Mouse (Mus musculus) regulatory T cell (primary cell): ENCODE results near the gene Cbx4.

Experiments used
- in situ Hi-C: fragments of 300-600 bp; cut with MboI, MseI; formaldehyde crosslinking; loops from one replicate; pipeline ENCODE4 v1.15.1; 2025; ENCODE audit warnings: high pct_unique_total_duplicates

Gene Cbx4

DNA sequence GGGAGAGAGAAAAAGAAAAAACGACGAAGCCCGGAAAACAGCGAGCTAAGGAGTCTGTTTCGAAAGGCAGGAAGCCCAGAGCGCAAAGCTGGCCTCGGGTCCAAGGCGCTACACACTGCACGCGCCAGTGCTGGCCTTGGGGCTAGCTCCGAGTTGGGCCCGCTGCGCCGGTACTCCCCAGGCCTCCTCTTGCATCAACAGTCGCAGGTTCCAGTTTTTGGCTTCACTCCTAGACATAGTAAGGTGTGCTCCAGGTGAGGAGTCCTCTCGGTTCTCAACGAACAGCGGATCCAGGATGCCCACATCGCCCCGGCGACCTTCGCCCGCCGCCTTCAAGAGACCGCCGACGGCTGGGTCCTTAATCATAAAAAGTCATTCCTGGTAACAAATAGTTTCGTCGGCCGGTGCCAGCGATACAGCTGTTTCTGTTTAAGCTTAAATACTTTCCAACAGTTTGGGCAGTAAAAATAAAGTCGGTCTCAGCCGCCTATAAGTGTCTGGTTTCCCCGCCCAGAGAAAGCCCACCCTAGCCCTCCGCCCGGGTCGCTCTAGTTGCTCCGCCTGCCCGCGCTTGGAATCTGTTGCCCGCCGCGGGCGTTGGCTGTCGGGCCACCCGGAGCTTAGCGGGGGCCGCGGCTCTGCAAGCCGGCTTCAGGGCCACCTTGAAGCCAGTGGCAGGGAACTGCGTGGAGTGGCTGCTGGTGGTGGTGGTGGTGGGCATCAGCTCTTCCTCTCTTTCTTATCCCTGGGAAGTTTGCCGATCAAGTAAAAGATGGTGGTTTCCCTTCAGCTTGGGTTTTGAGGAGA lies 43.4 kb downstream of the Cbx4 start:
- in situ Hi-C loops = no loop called here

DNA sequence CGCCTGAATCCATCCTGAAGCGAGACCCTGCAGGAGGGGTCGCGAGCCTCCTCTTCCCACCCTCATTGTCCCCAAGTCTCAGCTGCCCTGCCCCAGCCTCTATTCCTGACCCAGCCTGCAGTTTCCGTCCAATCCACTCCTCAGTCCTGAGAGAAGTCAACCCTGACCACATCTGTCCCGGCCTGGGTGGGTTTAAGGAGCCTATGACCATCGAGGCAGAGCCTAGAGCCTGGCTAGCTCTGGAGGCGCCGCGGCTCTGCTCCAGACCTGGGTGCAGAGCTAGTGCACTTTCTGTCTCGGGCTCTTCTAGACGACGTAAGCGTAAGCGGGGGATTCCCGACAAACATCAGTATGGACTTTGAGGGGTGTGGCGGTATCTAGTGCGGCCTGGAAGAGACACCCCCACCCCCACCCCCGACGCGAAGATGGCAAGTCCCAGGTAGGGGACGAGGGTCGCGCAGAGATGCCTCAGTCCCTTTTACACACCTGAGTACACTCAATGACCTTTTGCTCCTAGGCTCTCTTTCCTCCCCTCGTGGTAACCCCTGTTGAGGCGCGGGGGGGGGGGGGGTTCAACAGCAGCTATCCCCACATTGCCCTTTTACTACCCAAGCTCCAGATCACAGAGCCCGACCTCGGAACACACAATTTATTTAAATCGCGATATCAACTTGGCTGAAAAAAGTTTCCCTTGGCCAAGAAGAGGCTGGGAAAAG lies 44.1 kb downstream of the Cbx4 start:
- in situ Hi-C loops = no loop called here

DNA sequence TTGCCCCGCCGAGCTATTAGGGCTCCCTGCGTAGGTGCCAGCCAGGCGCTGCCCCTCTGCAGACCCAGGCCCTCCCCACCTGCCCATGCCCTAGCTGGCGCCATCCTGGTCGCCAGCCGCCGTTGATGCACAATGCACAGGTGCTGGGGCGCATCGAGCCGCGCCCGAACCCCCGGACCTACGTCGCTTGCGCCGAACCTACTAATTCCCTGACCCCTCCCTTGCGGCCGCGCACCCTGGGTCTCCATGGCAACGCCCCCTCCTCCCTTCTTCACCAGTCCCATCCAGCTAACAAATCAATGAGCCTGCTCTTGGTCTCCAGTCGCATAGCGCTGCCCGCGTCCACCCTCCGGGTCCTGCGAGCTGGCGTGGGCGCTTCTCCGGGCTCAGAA lies 44.7 kb downstream of the Cbx4 start:
- in situ Hi-C loops = no loop called here

DNA sequence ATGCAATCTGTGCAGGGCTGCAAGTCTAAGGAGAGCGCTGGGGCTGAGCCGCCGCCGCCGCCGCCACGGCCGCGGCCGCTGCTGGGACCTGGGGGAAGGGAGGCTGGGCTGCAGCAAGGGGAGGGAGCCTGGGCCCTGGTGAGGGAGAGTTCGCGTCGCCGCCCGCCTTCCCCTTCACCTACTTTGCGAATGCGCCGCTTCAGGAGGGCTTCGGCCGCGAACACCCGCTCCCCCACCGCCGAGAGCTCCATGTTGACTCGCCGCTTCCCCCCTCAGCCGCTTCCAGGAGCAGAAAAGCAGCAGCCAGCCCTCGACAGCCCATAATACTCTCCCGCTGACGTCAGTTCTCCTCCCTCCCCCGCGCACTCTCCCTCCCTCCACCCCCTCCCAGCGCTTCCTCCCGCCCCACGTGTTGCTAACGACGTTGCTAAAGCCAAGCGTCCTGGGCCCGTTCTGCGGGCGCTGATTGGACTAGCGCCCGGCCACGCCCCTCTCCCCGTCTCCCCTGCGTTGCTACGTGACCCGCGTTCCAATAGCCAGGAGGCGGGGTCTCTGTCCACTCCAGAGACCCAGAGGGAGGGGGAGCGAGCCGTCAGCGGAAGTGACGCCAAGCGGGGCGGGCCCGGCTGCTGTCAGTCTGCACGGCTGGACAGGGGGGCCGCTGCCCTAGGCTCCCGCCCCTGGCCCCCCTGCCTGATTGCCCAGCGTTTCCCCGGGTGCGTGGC lies 45.3 kb downstream of the Cbx4 start, which contains the start of gene Cbx8:
Cbx8 (minus strand) TSS at position 370 of the 725 bp plus-strand sequence.
- in situ Hi-C loops = no loop called here

DNA sequence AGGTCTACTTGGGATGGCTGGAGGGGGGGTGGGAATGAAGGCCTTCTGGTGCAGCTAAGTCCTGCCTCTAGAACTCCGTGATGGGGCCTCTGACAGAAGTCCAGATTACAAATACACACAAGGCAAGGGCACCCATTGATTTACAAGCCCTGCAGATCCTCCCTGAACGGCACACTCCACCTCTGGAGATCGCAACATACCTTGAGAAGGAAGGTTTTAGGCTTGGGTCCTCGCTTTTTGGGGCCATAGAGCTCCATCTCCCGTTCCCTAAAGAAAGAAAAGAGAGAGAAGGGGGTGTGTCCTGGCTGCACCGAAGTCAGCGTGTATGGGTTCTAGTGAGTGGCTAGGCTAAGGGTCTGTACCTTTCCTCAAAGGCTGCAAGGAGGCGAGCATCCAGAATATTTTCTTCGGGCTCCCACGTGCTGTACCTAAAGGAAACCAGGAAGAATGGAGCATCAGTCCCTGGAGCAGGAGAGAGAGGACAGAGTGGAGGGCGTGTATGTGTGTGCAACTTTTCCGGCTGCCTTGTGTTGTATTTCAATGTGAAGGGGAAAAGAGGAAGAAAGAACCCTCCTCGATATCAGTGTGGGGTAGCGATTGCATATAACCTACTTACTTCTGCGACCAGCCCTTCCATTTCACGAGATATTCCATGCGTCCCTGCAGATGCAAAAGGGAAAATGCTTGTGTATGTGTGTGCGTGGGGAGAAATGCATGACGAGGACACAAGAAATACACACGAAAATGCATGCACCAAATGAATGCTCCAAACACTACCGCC lies 46.1 kb downstream of the Cbx4 start:
- in situ Hi-C loops = no loop called here

DNA sequence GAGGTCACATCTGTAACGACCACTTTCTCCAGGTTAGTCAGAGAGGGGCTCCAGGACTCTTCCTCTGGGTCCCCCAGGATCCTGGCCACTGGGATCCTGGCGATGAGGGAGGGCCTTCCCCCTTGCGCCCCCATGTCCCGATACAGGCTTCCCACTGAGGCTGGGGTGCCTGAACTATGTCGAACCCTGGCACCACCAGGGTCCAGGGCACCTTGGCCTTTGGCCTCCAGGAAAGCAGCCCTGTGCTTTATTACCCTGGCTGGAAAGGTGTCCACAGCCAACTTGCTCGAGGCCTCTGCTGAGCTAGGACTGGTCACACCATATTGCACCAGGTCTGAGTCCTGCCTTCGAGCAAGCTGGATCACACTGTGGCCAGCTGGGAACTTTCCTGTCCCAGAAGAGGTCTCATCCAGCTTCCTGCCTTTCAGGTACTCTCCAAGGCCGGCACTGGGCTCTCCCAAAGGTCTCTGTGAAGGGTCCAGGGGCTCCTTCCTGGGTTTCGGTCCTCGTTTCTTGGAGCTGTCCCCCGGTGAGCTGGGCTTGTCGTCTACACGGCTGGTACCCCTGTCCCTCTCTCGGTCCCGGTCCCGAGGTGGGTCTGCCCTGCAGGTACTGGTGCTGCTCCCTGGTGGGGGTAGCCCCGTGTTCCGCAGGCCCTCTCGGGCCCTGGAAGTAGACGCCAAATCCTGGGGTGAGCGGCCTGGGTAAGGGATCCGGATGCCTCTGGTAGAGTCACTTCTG lies 47.1 kb downstream of the Cbx4 start:
- in situ Hi-C loops = no loop called here

DNA sequence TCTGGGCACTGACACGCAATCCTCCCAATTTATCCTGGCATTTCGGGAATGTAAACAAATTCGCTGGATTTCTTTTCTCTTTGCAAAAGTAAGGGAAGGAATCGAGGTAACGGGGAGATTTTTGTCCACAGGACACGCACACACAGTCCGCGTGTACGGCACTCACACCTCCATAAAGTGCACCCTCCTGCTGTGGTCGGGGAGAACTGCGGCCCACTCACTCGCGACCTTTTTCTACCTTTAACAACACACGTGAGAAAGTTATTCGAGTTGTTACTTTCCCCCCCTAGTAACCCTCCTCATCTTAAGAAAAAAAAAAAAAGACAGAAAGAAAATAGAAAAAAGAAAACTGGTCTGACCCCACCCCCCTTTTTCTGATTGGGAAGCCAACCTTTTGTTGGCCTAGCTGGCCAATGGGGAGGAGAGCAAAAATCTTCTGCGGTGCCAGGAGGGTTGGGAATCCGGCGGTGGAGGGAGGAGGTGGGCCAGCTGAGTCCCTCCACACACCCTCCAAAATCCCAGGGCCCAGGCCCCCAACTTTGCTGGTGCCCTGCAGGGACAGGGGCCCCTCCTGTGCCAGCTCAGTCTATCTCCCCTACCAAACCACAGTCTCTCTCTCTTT lies 48.1 kb downstream of the Cbx4 start:
- in situ Hi-C loops = no loop called here

DNA sequence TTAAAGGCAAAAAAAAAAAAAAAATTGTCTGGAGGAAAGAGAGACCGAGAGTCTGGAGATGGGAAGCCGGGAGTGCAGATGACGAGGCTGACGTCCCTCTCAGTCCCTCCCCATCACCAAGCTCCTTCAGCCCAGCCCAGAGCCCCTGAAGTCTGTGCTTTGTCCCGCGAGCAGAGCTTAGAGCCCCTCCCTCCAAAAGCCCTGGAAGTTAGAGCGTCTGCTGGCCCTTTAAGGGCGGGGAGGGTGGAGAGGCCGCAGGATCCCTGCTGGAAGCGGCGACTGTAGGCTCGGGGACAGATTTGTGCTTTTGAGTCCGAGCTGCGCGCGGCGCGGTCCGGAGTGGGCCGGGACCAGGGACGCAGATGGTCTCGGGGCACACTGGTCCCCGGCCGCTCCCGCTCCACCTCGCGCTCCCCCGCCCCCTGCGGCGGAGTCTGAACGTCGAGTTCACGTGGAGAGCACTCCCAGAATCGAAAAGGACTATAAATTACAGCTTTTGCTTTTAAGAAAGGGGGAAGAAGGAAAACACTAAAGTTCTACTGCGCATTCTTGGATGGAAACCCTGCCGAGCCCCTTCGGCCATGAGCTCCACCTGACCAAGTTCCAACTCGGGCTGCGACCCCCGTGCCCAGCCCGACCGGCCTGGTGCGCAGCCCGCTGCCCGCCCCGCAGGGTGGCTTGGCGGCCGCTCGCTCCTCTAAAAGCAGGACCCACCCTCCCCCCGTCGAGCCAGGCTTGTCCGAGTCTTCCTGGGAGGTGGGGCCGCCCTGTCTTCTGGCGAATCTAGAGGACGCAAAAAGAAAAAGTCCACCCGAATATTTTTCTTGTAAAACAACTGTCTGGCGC lies 48.9 kb downstream of the Cbx4 start:
- in situ Hi-C loops = no loop called here

DNA sequence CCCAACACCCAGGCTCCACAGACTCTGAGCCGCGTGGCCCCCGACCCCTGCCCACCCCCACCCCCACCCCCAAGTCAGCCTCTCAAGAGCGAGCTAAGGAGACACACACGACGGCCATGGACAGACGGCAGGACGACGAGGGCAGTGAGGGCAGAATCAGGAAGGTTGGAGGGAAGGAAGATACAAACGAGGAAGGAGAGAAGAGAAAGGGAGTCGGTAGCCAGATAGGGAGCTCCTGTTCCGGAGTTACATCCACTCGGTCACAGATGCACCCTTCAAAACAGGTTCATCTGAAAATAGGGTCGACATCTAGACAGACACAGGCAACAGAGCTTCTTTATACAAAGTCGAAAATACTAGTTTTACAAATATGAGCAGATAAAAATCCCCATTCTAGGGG lies 49.6 kb downstream of the Cbx4 start:
- in situ Hi-C loops = no loop called here

DNA sequence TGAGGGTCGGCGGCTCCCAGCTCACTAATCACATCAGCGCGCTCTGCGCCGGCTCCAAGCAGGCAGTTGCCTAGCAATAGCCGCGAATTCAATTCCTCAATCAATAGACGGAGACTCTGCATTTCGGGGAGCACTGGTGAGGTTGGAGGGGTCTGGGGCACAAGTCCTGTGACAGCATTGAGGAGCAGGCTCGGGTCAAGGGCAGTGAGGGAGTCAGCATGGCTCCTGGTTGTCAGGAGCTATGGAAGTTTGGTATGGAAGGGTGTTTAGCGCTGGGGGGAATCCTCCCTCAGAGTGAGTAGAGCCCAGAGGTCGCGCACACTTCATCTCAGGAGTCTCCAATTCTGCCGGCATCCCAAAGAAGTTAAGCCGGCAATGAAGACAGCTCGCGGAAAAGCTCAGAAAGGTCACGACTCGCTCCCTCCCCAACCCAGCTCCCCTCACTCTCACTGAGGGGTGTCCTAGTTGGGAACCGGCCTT lies 50.3 kb downstream of the Cbx4 start:
- in situ Hi-C loops = no loop called here

DNA sequence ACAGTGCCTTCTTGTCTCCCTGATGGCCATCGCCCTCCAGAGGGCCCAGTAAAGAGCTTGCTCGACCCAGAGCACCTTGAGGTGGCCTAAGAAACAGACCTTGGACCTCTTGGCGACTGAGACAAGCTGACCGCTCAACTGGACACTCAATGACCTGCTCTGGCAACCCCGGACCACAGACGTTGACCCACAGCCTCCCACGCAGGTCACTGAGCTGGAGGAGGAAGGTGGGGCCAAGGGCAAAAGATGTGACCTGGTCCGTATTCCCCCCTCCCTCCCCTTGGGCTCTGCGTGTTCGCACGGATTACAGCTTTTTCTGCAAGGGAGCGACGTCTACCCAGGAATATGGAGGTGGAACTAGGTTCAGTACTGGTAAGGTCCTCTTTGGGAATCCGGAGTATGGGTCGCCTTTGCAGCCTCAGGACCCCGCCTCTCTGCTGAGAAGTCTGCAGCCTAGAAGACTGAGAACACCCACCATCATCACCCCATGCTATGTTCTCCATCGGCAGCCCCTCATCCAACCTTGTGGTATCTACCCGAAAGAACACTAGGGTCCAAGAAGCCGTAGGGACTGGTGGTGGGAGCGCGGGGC lies 50.8 kb downstream of the Cbx4 start:
- in situ Hi-C loops = no loop called here

DNA sequence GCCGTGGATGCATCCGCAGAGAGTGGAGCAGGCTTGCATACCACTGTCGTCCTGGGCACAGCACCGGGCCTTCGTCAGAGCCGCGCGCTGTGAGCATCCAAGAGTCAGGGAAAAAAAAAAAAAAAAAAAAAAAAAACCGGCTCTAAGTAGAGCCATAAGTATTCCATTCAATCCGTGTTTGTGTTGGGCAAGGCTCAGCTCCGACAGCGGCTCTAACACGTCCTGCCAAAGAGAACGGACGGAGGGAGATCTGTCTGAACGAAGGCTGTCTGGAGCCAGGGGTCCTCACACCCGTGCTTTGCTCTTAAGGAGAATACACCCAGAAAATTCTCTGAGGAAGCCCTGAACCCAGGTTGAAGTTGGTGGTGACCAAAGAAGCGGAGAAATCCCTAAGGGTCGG lies 51.4 kb downstream of the Cbx4 start:
- in situ Hi-C loops = no loop called here

DNA sequence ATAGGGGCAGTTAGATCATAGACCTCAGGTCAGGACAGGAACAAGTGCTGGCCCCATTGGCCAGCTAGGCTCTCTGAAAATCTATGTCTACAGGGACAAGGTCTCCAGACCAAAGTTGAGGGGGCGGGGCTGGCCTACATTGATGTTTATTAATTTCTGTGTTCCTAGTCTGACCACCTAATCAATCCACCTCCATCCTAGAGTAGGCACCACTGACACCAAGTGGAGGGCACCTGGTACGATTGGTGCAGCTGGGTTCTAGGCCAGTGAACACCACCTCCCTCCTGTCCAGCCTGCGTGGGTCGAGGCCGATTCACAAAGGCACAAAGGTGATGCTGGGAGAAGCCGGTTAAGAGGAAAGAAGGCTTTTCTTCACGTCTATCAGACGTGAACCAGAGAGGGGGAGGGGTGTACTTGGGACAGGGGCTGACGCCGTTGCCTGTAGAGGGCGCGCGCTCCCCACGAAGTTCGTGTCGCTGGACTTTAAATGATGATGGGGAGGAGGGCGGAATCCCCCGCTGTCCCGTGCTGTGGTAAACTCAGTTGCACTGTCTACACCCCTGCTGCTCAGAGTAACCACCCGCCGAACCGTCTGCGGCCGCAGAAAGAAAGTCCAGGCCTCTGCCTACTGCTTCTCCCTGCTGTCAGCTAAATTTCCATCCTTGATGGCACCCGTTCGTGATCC lies 52.0 kb downstream of the Cbx4 start:
- in situ Hi-C loops = no loop called here
